In the genomic region with DNA sequence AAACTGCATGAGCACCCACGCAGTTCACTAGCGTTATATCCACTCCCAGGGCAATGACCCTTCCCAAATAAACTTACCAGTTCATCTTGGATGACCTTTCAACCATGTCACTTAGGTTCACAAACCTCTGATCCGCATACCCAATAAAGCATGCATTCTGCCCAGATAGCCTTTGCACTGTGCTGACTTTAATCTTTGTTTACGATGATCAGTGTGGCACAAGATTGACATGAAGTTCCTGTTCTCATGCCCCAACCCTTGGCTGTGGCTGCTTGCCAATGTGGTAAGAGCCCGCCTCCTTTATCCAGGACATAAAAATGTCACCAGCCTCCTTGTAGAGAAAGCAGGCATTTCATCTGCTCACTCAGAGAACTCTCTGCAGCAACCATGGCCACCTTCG, we compare ENCODE assay signal across 14 mouse cellular contexts. TPM values are rescaled to one million over a fixed set of nuclear protein-coding genes. Genes with fewer than 3 reads are reported as not detected.
DNase-seq lines count a peak whose midpoint lies in the region; ATAC-seq and TF ChIP-seq lines count a peak whose summit lies in the region.
"Had no signal": no experiment of that assay in that cellular context is flagged by ENCODE, and none has a peak within 500 bp of the region (broad histone marks: within the 10 kb centered on the region; RNA-seq: fewer than 3 reads in every experiment).

A gene (plus strand): TSS at position 312 of the 400 bp plus-strand sequence.

- H3K27me3 ChIP-seq in kidney, postnatal 0 days (ENCODE audit: insufficient read depth, low read length) = no peaks in the 10 kb centered on the region
- H3K27me3 ChIP-seq in stomach, postnatal 0 days (ENCODE audit: control insufficient read depth, insufficient read depth, low read length) = no peaks in the 10 kb centered on the region
- H3K27me3 ChIP-seq: lung, embryonic 15.5 days had no signal

- H3K27ac ChIP-seq in kidney, postnatal 0 days = no peak within 1 kb of the TSS
- H3K27ac ChIP-seq in stomach, postnatal 0 days (replicated peaks) = no peak within 1 kb of the TSS
- H3K27ac ChIP-seq: lung, embryonic 15.5 days had no signal

- no peaks in the 10 kb centered on the region; the same call in 1 of the 2 replicates for H3K4me1 ChIP-seq in kidney, postnatal 0 days (replicated peaks; ENCODE audit: insufficient read depth, low read length)
- no peaks in the 10 kb centered on the region for H3K4me1 ChIP-seq in stomach, postnatal 0 days (replicated peaks; ENCODE audit: control insufficient read depth, insufficient read depth)
- H3K4me1 ChIP-seq: lung, embryonic 15.5 days had no signal

- WGBS in kidney, postnatal 0 days = 22% methylated on average over 6 of the region's 6 CpGs
- WGBS in stomach, postnatal 0 days = 52% methylated on average over 6 of the region's 6 CpGs

- peak; percentile 19 to 31 for DNase-seq in urinary bladder, adult 18-20 months (ENCODE audit: low spot score in 2 of 2)
- no peak for DNase-seq in urinary bladder, postnatal 4 days (ENCODE audit: low spot score in 2 of 2)
- DNase-seq in adrenal gland, postnatal 36 days = peak; percentile 82 to 83
- DNase-seq in kidney, postnatal 0 days (ENCODE audit: low spot score) = peak; percentile 15
- peak; percentile 24 for DNase-seq in stomach, postnatal 0 days (ENCODE audit: low spot score)
- DNase-seq in spleen, postnatal 36 days (ENCODE audit: low spot score in 2 of 2) = no peak
- DNase-seq in heart, adult 18-20 months = no peak
- DNase-seq: heart, postnatal 36 days; right cerebral cortex, postnatal 4 days; thymus, postnatal 4 days had no signal

- no peak within 1 kb of the TSS for H3K4me2 ChIP-seq in kidney, postnatal 0 days (ENCODE audit: low read length)
- H3K4me2 ChIP-seq in stomach, postnatal 0 days (replicated peaks; ENCODE audit: low read depth) = no peak within 1 kb of the TSS
- H3K4me2 ChIP-seq: lung, embryonic 15.5 days had no signal

- no peaks in the 10 kb centered on the region for H3K9me3 ChIP-seq in kidney, postnatal 0 days (replicated peaks; ENCODE audit: low read length)
- H3K9me3 ChIP-seq in stomach, postnatal 0 days (ENCODE audit: control insufficient read depth, low read length) = no peaks in the 10 kb centered on the region
- H3K9me3 ChIP-seq: lung, embryonic 15.5 days had no signal

- no peak within 1 kb of the TSS for H3K9ac ChIP-seq in kidney, postnatal 0 days (ENCODE audit: low read depth, low read length)
- no peak within 1 kb of the TSS for H3K9ac ChIP-seq in stomach, postnatal 0 days (ENCODE audit: low read length)
- H3K9ac ChIP-seq: lung, embryonic 15.5 days had no signal

- ATAC-seq in kidney, postnatal 0 days (replicated peaks; ENCODE audit: low FRiP score, low read depth) = no peak
- ATAC-seq in stomach, postnatal 0 days (ENCODE audit: low FRiP score, low TSS enrichment) = no peak

- H3K36me3 ChIP-seq in kidney, postnatal 0 days (ENCODE audit: insufficient read depth, low read length) = no peaks in the 10 kb centered on the region
- H3K36me3 ChIP-seq in stomach, postnatal 0 days (ENCODE audit: control insufficient read depth, insufficient read depth, low read length) = no peaks in the 10 kb centered on the region
- H3K36me3 ChIP-seq: lung, embryonic 15.5 days had no signal

- no peak for TF ChIP-seq CTCF in kidney, postnatal 0 days (IDR thresholded peaks at IDR 0.05; ENCODE audit: low read depth)
- no peak for TF ChIP-seq CTCF in stomach, postnatal 0 days (IDR thresholded peaks at IDR 0.05; ENCODE audit: low read depth)

- no peak within 1 kb of the TSS for H3K4me3 ChIP-seq in kidney, postnatal 0 days (replicated peaks; ENCODE audit: low read depth, low read length)
- no peak within 1 kb of the TSS for H3K4me3 ChIP-seq in stomach, postnatal 0 days (ENCODE audit: low read depth, low read length)
- H3K4me3 ChIP-seq: lung, embryonic 15.5 days had no signal

- TF ChIP-seq EP300 in stomach, postnatal 0 days (optimal IDR thresholded peaks at IDR 0.05) = no peak

RNA-seq across cellular contexts. Expression of the gene that starts here (rescaled TPM):
- 1,000 to 10,000 TPM; 2,443 to 8,516 TPM for total RNA-seq in adrenal gland, postnatal 36 days (2021)
- polyA plus RNA-seq in kidney, postnatal 0 days (2015; fragmentation: Nextera tagmentation; extraction: Ambion mirVana) = 32.5 and 37.4 TPM in 2 replicates
- polyA plus RNA-seq in stomach, postnatal 0 days (2015; fragmentation: Nextera tagmentation; extraction: Ambion mirVana) = 0.17 and 1.2 TPM in 2 replicates
- not detected for total RNA-seq in heart, adult 18-20 months (2021)
- total RNA-seq: heart, postnatal 36 days; layer of hippocampus, postnatal 25 days had no signal
- polyA plus RNA-seq: embryonic facial prominence, embryonic 11.5 days; lung, embryonic 15.5 days; neural tube, embryonic 11.5 days had no signal

Comparison
In these comparisons a context has a peak if more than half of its experiments do, and no peak if none do; other contexts are left out.
1. RNA of the gene that starts here (total RNA-seq): 2,443 to 8,516 TPM in adrenal gland, postnatal 36 days; not detected in heart, adult 18-20 months; every median in the first group is over 1,000 times any median in the second.
2. RNA of the gene that starts here (polyA plus RNA-seq): 32.5 to 37.4 TPM in kidney, postnatal 0 days; 0.17 to 1.2 TPM in stomach, postnatal 0 days; every median in the first group is over 10 times any median in the second.
3. DNase-seq: peak in urinary bladder, adult 18-20 months (2 of 2), adrenal gland, postnatal 36 days (2 of 2), kidney, postnatal 0 days (single experiment) and stomach, postnatal 0 days (single experiment); none in urinary bladder, postnatal 4 days (0 of 2), spleen, postnatal 36 days (0 of 2) and heart, adult 18-20 months (0 of 2).